Mouse (Mus musculus): ENCODE data around the gene Map3k1. TPM values are rescaled to one million over a fixed set of nuclear protein-coding genes. Genes with fewer than 3 reads are reported as not detected.

The Map3k1 gene
- total RNA-seq (2021) = 10 to 100 TPM; 25.9 to 27.9 TPM

DNA sequence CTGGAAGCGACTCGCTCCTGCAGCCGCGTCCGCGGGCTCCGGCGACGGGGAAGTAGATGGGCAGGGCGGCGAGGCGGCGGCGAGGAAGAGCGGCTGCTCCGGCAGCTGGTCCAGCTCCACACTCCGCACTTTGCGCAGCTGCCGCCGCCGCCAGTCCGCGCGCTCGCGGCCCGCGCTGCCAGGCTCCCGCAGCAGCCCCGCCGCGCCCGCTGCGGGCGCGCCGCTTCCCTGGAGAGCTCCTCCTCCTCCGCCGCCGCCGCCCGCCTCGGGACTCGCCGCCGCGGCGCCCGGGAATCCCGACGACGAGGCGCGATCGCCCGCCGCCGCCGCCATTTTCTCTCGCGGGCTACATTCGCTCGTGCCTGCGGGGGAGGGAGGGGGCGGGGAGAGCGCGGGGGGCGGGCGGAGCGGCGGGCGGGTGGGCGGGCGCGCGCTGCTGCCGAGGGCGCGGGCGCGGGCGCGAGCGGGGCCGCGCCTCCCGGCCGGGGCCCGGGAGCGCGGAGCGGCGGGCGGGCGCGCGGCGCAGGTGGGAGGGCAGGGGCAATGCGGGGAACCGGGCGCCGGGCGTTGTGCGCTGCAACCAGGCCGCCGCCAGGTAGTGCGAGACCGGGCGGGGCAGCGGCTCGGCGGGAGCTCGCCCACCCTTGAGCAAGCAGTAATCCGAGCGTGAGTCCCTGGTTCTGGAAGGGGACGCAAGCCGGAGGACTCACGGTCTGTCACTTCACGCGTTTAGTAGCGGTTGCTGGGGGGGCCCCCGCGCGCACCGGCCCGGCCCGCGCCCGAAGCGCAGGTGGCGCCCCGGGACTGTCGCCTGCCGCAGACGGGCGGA is at the start of gene Map3k1:
TSS of gene Map3k1 (minus strand) at position 357 of the 829 bp plus-strand sequence.
- peak; percentile 68 to 86 for DNase-seq

DNA sequence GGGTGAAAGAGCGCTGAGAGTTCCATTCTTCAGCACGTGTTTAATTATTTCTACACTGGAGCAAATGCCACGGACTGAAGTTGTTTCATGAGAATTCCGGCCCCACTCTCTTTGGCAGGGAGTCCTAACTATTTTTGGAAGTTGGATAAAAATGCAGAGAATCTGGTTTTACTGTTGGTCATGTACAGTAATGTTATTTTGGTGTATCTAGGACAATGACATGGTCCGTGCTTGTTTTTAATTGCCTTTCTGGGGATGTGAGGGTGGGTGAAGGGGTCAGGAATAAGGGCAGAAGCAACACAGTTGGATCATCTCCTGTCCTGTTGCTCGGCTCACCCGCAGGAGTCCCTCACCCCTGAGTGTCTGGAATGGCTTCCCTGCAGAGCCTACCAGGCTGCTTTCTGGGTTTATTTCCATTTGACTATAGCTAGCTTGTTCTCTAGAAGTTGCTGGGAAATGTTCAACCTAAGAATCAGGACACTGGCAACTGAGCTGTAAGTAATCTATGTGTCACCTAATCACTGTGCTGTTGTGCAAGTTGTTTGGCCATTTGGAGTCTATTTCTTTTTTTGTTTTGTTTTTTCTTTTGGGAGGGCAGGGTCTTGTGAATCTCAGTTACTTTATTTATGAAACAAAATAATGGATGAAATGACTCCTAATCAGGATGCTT is 48.1 kb upstream of the Map3k1 start:
- no peak for DNase-seq
- intact Hi-C loops (cut with DNase I) = no loop called here

More for the DNA sequence above, at the start of gene Map3k1:
- intact Hi-C loops (cut with DNase I) = loop anchor here (1.0 to 5.0 kb wide), 8 partner anchors 17 to 388 kb away; no protein-coding TSS in a partner anchor

DNA sequence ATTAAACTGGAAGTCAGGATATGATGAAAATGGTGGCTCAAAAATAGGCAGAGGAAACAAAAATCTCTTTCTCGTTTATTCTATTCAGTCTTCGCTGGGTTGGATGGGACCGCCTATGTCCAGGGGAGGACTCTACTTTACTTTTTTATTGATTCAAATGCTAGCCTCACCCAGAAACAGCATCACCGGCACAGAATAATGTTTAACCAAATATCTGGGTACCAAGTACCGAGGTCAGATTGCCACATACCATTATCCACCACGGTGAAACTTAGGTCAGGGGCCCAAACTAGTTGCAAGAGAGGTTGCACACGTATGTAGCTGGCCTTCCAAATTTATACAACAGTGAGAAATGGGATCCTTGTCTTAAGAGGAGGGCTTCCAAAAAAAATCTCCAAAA is 47.4 kb upstream of the Map3k1 start:
- intact Hi-C loops (cut with DNase I) = no loop called here

GRCm38 (mm10) chr13:111852451-111853224 is 43.8 kb upstream of the Map3k1 start:
- DNase-seq = no peak
- intact Hi-C loops (cut with DNase I) = no loop called here

More for the DNA sequence above, 47.4 kb upstream of the Map3k1 start:
- no peak for DNase-seq

DNA sequence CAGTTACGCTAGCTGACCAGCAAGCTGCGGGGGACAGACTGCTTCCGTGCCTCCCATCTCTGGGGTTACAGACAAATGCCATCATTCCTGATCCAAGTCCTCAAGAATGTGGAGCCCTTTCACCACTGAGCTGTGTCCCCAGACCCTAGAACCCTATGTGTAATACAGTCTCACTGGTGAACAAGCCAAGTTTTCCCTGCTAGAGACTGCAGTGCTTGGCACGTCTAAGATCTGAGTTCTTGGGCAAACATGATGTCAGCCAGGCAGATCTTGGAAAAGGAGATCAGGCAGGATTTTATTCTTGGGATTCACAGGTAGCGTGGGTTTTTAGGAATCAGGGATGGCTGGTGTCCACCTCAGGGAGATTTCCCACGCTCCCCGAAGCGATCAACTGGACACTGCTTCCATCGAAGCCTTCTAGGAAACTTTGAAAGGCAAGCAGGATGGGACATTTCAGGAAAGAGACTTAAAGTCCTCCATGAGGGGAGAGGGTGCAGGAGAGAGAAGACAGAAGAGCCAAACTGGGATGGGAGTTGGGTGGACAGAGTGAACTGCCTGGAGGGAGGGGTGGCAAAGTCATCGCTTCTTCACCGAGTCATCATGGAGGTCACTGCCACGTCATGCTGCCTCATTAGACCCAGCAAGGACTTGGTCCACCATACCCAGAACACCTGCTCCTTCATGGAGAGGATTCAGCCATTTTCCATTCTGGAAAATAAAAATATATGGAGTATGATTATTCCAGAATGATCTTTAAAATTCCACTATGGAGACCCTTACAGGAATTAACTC is 41.4 kb upstream of the Map3k1 start:
- intact Hi-C loops (cut with DNase I) = no loop called here
- no peak for DNase-seq

DNA sequence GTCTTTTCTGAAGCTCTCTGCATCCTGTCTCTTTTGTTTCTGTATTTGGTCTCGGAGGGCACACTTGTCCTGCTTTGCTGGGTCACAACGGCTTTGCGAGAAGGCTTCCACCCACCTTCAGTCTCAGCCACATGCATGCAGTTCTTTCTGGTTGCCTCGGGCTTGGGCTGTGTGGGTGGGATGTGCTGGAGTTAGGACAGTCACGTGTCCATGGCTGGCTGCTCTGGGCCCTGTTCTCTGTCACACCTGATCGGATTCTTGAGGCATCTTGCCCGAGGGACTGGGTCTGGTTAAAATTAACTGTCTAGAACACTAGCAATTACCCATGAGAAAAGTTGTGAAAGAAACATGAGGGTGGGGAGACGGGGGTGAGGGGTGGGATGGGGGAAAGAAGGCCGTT is 36.7 kb upstream of the Map3k1 start:
- intact Hi-C loops (cut with DNase I) = no loop called here
- no peak for DNase-seq

GRCm38 (mm10) chr13:111844313-111844712 is 35.5 kb upstream of the Map3k1 start:
- DNase-seq = no peak
- intact Hi-C loops (cut with DNase I) = no loop called here

DNA sequence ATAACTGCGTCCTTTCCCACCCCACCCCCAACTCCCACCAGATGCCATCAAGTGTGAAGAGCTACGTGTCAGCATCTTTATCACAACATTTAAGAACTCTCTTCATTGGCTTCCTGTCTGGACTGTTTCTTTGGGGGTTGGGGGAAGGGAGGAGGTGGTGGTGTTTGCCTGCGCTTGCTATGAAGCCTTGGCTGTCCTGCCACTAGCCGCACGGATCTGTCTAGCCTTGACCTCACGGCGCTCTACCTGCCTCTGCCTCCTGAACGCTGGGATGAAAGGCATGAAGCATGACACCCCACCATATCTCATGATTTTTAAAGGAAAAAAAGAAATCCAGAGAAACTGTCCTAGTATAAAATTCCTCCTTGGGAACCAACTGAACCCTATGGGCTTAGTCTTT is 27.0 kb upstream of the Map3k1 start:
- no peak for DNase-seq
- intact Hi-C loops (cut with DNase I) = no loop called here

GRCm38 (mm10) chr13:111834613-111835012 is 25.8 kb upstream of the Map3k1 start:
- intact Hi-C loops (cut with DNase I) = no loop called here
- DNase-seq = no peak

DNA sequence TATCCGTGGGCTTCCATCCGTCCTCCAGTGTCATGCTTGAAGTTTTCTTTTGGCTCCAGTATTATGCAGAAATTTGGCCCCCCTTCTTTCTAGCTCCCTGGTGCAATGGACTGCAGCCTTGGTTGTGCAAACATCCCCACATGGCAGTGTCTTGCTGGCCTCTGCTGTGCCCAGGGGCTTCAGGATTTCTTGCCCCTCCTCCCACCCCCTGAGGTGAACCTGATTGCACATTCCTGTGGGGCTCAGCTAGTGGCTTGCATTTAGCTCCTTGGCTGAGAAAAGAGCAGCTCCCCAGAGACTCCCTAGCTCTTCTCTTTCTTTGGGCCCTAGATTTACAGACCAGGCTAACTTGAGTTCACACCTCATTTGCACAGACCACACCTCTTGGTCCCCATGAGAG is 20.7 kb upstream of the Map3k1 start:
- DNase-seq = no peak
- intact Hi-C loops (cut with DNase I) = no loop called here

DNA sequence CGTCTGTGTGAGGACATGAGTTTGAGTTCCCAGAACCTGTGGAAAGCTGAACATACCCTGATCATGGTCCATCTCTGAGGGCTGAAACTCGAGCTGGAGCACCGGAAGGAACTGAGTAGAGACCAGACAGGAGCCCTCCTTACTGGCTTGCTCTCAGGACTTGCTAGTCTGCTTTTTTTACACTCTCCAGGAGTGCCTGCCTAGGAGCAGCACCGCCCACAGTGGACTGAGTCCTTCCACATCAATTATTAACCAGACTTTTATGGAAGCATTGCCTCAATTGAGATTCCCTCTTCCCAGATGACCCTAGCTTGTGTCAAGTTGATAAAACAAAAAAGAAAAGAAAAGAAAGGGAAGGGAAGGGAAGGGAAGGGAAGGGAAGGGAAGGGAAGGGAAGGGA is 18.7 kb upstream of the Map3k1 start:
- intact Hi-C loops (cut with DNase I) = no loop called here
- DNase-seq = no peak

- intact Hi-C loops (cut with DNase I) = no loop called here
- no peak for DNase-seq
Measured at GRCm38 (mm10) chr13:111824178-111824577, 15.4 kb upstream of the Map3k1 start.

- DNase-seq = no peak
- intact Hi-C loops (cut with DNase I) = no loop called here
Measured at GRCm38 (mm10) chr13:111821727-111822375, 13.1 kb upstream of the Map3k1 start.

- no peak for DNase-seq
- intact Hi-C loops (cut with DNase I) = no loop called here
Measured at GRCm38 (mm10) chr13:111819618-111820385, 11.0 kb upstream of the Map3k1 start.

GRCm38 (mm10) chr13:111819106-111819505 is 10.3 kb upstream of the Map3k1 start:
- no peak for DNase-seq
- intact Hi-C loops (cut with DNase I) = no loop called here

DNA sequence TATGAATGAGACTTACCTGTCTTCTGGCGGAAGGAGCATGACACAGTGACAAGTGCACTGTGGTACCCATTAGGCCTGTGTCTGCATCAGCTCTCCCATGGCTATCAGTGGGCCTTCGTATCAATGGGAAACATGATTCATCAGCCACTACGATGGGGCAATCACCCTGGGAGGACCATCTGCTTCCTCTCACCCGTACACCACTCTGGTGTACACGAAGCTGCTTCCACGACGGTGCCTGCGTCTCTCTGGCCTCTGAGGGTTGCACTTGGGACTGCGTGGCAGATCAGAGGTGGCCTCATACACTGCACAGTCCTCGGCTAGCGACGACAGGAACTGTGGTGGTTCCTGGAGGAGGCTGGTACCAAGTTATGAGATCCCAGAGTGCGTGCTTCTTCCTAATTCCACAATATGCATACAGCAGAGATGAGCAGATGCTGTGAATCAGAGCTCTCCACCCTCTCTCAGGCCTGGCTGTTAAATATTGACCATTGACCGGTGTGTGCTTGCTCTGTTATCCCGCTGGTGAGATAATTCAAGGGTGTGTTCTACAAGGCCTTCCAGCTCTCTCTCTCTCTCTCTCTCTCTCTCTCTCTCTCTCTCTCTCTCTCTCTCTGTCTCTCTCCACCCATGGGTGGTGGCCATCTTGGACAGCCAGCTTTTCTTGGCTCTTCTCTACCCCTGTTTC is 9.6 kb upstream of the Map3k1 start:
- intact Hi-C loops (cut with DNase I) = no loop called here
- no peak for DNase-seq

GRCm38 (mm10) chr13:111817773-111818172 is 9.0 kb upstream of the Map3k1 start:
- intact Hi-C loops (cut with DNase I) = no loop called here
- no peak for DNase-seq

DNA sequence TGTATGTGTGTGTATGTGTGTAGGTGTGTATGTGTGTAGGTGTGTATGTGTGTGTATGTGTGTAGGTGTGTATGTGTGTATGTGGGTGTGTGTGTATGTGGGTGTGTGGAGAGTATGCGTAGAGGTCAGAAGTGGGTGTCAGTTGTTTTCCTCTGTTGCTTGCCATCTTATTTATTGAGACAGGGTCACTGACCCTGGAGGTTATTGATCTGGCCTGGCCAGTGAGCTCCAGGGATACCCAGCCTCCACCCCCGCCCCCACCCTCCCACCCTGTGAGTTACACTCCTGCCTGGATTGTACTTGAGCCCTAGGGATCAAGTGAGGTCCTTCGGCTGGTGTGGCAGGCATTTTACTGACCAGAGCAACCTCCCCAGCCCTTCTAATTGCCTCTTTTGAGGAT is 7.6 kb upstream of the Map3k1 start:
- DNase-seq = no peak
- intact Hi-C loops (cut with DNase I) = no loop called here

DNA sequence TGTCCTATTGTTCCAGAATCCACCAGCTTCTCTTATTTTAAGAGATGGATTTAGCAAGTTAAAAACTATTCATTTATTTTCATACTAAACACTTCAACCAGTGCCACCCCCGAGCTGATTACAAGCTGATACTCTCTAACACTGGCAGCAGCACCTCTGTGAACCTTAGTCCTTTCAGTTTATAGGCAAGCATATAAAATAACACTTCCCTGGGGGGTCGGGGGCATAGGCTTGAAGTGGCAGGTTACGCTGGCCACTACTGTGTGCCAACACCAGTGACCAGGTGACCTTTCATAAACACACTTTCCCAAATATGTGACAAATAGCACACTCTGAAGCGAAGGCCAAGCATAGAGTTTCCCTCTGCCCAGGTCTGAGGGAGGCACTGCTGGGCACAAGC is 6.7 kb upstream of the Map3k1 start:
- no peak for DNase-seq
- intact Hi-C loops (cut with DNase I) = no loop called here

Measured in heart, postnatal 36 days (tissue).